Mouse (Mus musculus): Measurements from ENCODE around the gene Pmel. TPM values are rescaled to one million over a fixed set of nuclear protein-coding genes. Genes with fewer than 3 reads are reported as not detected.
"Not testable (repeated sequence)": the region's sequence is repeated elsewhere in the genome, so short reads cannot be mapped to it uniquely, and the experiment has no call there.

Pmel gene
- polyA plus RNA-seq, 1 experiment from 2014 or later = 1.6 TPM

GRCm38 (mm10) chr10:128715559-128716537 is 11.9 kb downstream of the Pmel start:
- WGBS = 84% methylated on average over 19 of the region's 19 CpGs
- no peaks in the 10 kb centered on the region for H3K36me3 ChIP-seq (ENCODE audit: control insufficient read depth, insufficient read depth, low read length)

GRCm38 (mm10) chr10:128725466-128725865 is 21.5 kb downstream of the Pmel start:
- 79% methylated on average over 3 of the region's 4 CpGs for WGBS
- not testable (repeated sequence) for ATAC-seq (ENCODE audit: insufficient read depth, low FRiP score); H3K4me2 ChIP-seq (ENCODE audit: low read depth, low read length)

More at GRCm38 (mm10) chr10:128715559-128716537, 11.9 kb downstream of the Pmel start:
- H3K4me1 ChIP-seq (ENCODE audit: control insufficient read depth, insufficient read depth, low read length) = no peaks in the 10 kb centered on the region
- H3K9me3 ChIP-seq (replicated peaks; ENCODE audit: control insufficient read depth, low read length) = no peaks in the 10 kb centered on the region
- H3K27me3 ChIP-seq (ENCODE audit: control insufficient read depth, insufficient read depth, low read length) = no peaks in the 10 kb centered on the region
- no peak overlapping the region for H3K4me2 ChIP-seq (ENCODE audit: low read depth, low read length)
- H3K9ac ChIP-seq (ENCODE audit: low read length) = no peak overlapping the region
- H3K4me3 ChIP-seq (replicated peaks; ENCODE audit: low read length) = no peak overlapping the region
- no peak overlapping the region for H3K27ac ChIP-seq (ENCODE audit: low read length)
- ATAC-seq (ENCODE audit: insufficient read depth, low FRiP score) = peak; percentile 29; the same call in 1 of the 2 replicates

GRCm38 (mm10) chr10:128728059-128728458 is 24.1 kb downstream of the Pmel start:
- Histone ChIP-seq H3K9me3 (replicated peaks; ENCODE audit: control insufficient read depth, low read length) (0 out of 2 replicates have a peak, but pooled peaks cover 3% of the 10 kb centered on the region), H3K4me2 (ENCODE audit: low read depth, low read length) (no peak overlapping the region), H3K9ac (ENCODE audit: low read length) (no peak overlapping the region), H3K27ac (ENCODE audit: low read length) (no peak overlapping the region), H3K4me3 (replicated peaks; ENCODE audit: low read length) (no peak overlapping the region), H3K27me3 (ENCODE audit: control insufficient read depth, insufficient read depth, low read length) (no peaks in the 10 kb centered on the region), H3K4me1 (ENCODE audit: control insufficient read depth, insufficient read depth, low read length) (no peaks in the 10 kb centered on the region), H3K36me3 (ENCODE audit: control insufficient read depth, insufficient read depth, low read length) (peaks cover 5% of the 10 kb centered on the region; the same call in 1 of the 2 replicates)
- ATAC-seq (ENCODE audit: insufficient read depth, low FRiP score) = no peak
- WGBS = 81% methylated on average over 5 of the region's 5 CpGs

More at GRCm38 (mm10) chr10:128725466-128725865, 21.5 kb downstream of the Pmel start:
- H3K27ac ChIP-seq (ENCODE audit: low read length); H3K27me3 ChIP-seq (ENCODE audit: control insufficient read depth, insufficient read depth, low read length); H3K4me1 ChIP-seq (ENCODE audit: control insufficient read depth, insufficient read depth, low read length); H3K36me3 ChIP-seq (ENCODE audit: control insufficient read depth, insufficient read depth, low read length); H3K9me3 ChIP-seq (replicated peaks; ENCODE audit: control insufficient read depth, low read length); H3K4me3 ChIP-seq (replicated peaks; ENCODE audit: low read length); H3K9ac ChIP-seq (ENCODE audit: low read length): not testable (repeated sequence)

GRCm38 (mm10) chr10:128731002-128731433 is 27.0 kb downstream of the Pmel start:
- 0 out of 2 replicates have a peak, but pooled peaks cover 3% of the 10 kb centered on the region for H3K9me3 ChIP-seq (replicated peaks; ENCODE audit: control insufficient read depth, low read length)
- no peaks in the 10 kb centered on the region for H3K4me1 ChIP-seq (ENCODE audit: control insufficient read depth, insufficient read depth, low read length)
- no peak overlapping the region for H3K4me3 ChIP-seq (replicated peaks; ENCODE audit: low read length)
- H3K4me2 ChIP-seq (ENCODE audit: low read depth, low read length) = no peak overlapping the region
- no peak overlapping the region for H3K27ac ChIP-seq (ENCODE audit: low read length)
- no peaks in the 10 kb centered on the region for H3K27me3 ChIP-seq (ENCODE audit: control insufficient read depth, insufficient read depth, low read length)
- WGBS = 22% methylated on average over 10 of the region's 10 CpGs
- H3K9ac ChIP-seq (ENCODE audit: low read length) = no peak overlapping the region
- no peak; the same call in 1 of the 2 replicates for ATAC-seq (ENCODE audit: insufficient read depth, low FRiP score)
- peaks cover 8% of the 10 kb centered on the region; the same call in 1 of the 2 replicates for H3K36me3 ChIP-seq (ENCODE audit: control insufficient read depth, insufficient read depth, low read length)

- no peak for ATAC-seq (ENCODE audit: insufficient read depth, low FRiP score)
- 0 out of 2 replicates have a peak, but pooled peaks cover 3% of the 10 kb centered on the region for H3K9me3 ChIP-seq (replicated peaks; ENCODE audit: control insufficient read depth, low read length)
- no peak overlapping the region for H3K4me2 ChIP-seq (ENCODE audit: low read depth, low read length)
- no peak overlapping the region for H3K4me3 ChIP-seq (replicated peaks; ENCODE audit: low read length)
- no peaks in the 10 kb centered on the region for H3K4me1 ChIP-seq (ENCODE audit: control insufficient read depth, insufficient read depth, low read length)
- no peak overlapping the region for H3K9ac ChIP-seq (ENCODE audit: low read length)
- no peaks in the 10 kb centered on the region for H3K27me3 ChIP-seq (ENCODE audit: control insufficient read depth, insufficient read depth, low read length)
- H3K27ac ChIP-seq (ENCODE audit: low read length) = no peak overlapping the region
- peaks cover 8% of the 10 kb centered on the region; the same call in 1 of the 2 replicates for H3K36me3 ChIP-seq (ENCODE audit: control insufficient read depth, insufficient read depth, low read length)
Observed at GRCm38 (mm10) chr10:128731992-128732391, 28.0 kb downstream of the Pmel start.

- H3K4me1 ChIP-seq (ENCODE audit: control insufficient read depth, insufficient read depth, low read length) = peaks cover 6% of the 10 kb centered on the region
- H3K9me3 ChIP-seq (replicated peaks; ENCODE audit: control insufficient read depth, low read length) = 0 out of 2 replicates have a peak, but pooled peaks cover 3% of the 10 kb centered on the region
- H3K4me3 ChIP-seq (replicated peaks; ENCODE audit: low read length) = no peak overlapping the region; the same call in 1 of the 2 replicates
- H3K4me2 ChIP-seq (ENCODE audit: low read depth, low read length) = peak overlapping the region; percentile 42
- no peak overlapping the region for H3K27ac ChIP-seq (ENCODE audit: low read length)
- H3K36me3 ChIP-seq (ENCODE audit: control insufficient read depth, insufficient read depth, low read length) = peaks cover 8% of the 10 kb centered on the region; the same call in 1 of the 2 replicates
- no peaks in the 10 kb centered on the region for H3K27me3 ChIP-seq (ENCODE audit: control insufficient read depth, insufficient read depth, low read length)
- 0 out of 2 replicates have a peak overlapping the region, but pooled peaks have one; percentile 12 for H3K9ac ChIP-seq (ENCODE audit: low read length)
- 7% methylated on average over 15 of the region's 15 CpGs for WGBS
- ATAC-seq (ENCODE audit: insufficient read depth, low FRiP score) = peak; percentile 76
Observed at GRCm38 (mm10) chr10:128737435-128737834, 33.4 kb downstream of the Pmel start.

- H3K4me3 ChIP-seq (replicated peaks; ENCODE audit: low read length) = no peak overlapping the region
- H3K27ac ChIP-seq (ENCODE audit: low read length) = no peak overlapping the region
- no peaks in the 10 kb centered on the region for H3K9me3 ChIP-seq (replicated peaks; ENCODE audit: control insufficient read depth, low read length)
- no peak overlapping the region for H3K4me2 ChIP-seq (ENCODE audit: low read depth, low read length)
- no peaks in the 10 kb centered on the region for H3K36me3 ChIP-seq (ENCODE audit: control insufficient read depth, insufficient read depth, low read length)
- H3K4me1 ChIP-seq (ENCODE audit: control insufficient read depth, insufficient read depth, low read length) = peaks cover 22% of the 10 kb centered on the region
- H3K27me3 ChIP-seq (ENCODE audit: control insufficient read depth, insufficient read depth, low read length) = no peaks in the 10 kb centered on the region
- 53% methylated on average over 2 of the region's 2 CpGs for WGBS
- no peak for ATAC-seq (ENCODE audit: insufficient read depth, low FRiP score)
- H3K9ac ChIP-seq (ENCODE audit: low read length) = no peak overlapping the region
Observed at GRCm38 (mm10) chr10:128740296-128740695, 36.3 kb downstream of the Pmel start.

GRCm38 (mm10) chr10:128742616-128743015 is 38.6 kb downstream of the Pmel start:
- ATAC-seq (ENCODE audit: insufficient read depth, low FRiP score) = peak; percentile 39; the same call in 1 of the 2 replicates
- H3K4me1 ChIP-seq (ENCODE audit: control insufficient read depth, insufficient read depth, low read length) = peaks cover 21% of the 10 kb centered on the region
- peak overlapping the region; percentile 91 for H3K9ac ChIP-seq (ENCODE audit: low read length)
- no peaks in the 10 kb centered on the region for H3K9me3 ChIP-seq (replicated peaks; ENCODE audit: control insufficient read depth, low read length)
- peak overlapping the region; percentile 77 for H3K4me3 ChIP-seq (replicated peaks; ENCODE audit: low read length)
- peak overlapping the region; percentile 73 for H3K4me2 ChIP-seq (ENCODE audit: low read depth, low read length)
- H3K27ac ChIP-seq (ENCODE audit: low read length) = peak overlapping the region; percentile 85
- no peaks in the 10 kb centered on the region for H3K27me3 ChIP-seq (ENCODE audit: control insufficient read depth, insufficient read depth, low read length)
- no peaks in the 10 kb centered on the region for H3K36me3 ChIP-seq (ENCODE audit: control insufficient read depth, insufficient read depth, low read length)
- WGBS = 18% methylated on average over 4 of the region's 4 CpGs

- Histone ChIP-seq H3K4me1 (ENCODE audit: control insufficient read depth, insufficient read depth, low read length) (peaks cover 20% of the 10 kb centered on the region), H3K27me3 (ENCODE audit: control insufficient read depth, insufficient read depth, low read length) (no peaks in the 10 kb centered on the region), H3K4me2 (ENCODE audit: low read depth, low read length) (peak overlapping the region; percentile 73), H3K9ac (ENCODE audit: low read length) (peak overlapping the region; percentile 91), H3K9me3 (replicated peaks; ENCODE audit: control insufficient read depth, low read length) (no peaks in the 10 kb centered on the region), H3K4me3 (replicated peaks; ENCODE audit: low read length) (peak overlapping the region; percentile 77), H3K27ac (ENCODE audit: low read length) (peak overlapping the region; percentile 85), H3K36me3 (ENCODE audit: control insufficient read depth, insufficient read depth, low read length) (no peaks in the 10 kb centered on the region)
- WGBS = 5% methylated on average over 7 of the region's 7 CpGs
- no peak for ATAC-seq (ENCODE audit: insufficient read depth, low FRiP score)
Observed at GRCm38 (mm10) chr10:128743235-128743634, 39.2 kb downstream of the Pmel start.
